Mouse (Mus musculus) ES-Bruce4 (cell line): ENCODE measurements around the gene Atg2a.

ENCODE experiments used
- CTCF ChIP-seq: IDR thresholded peaks from one replicate; pipeline ENCODE4 v1.8.1; 2011; ENCODE audit warnings: low read depth, low read length
- EP300 ChIP-seq: IDR thresholded peaks from 2 replicates; pipeline ENCODE4 v1.6.1; 2011; ENCODE audit warnings: low read depth, low read length; ENCODE audit not compliant: insufficient read depth
- POLR2A ChIP-seq: IDR thresholded peaks from one replicate; pipeline ENCODE4 v1.8.1; 2011; ENCODE audit warnings: low read length; ENCODE audit not compliant: insufficient read depth

DNA sequence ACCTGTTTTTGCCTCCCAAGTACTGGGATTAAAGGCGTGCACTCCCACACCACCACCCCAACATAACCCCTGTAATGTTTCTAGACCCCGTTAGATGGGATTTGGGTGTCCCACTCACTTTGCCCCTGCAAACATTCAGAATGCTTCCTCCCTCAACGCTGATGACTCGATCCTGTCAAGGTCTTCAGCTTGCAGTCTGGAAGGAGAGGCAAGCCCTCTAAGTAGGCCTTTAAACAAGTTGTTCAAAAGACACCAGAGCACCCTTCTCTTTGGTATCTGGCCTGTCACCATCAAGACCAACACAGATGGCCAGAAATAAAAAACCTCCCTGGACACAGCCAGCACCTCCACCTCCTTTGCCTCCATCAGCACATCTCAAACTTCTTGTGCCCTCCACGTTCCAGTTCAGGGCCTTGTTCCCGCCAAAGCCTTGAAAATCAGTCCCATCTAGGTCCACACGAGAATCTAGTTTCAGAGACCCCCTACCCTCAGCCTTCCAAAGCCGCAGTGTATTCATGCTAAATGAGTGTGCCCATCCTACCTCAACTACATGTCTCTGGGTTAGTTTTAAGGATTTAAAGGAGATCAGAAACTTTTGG lies 64.1 kb downstream of the Atg2a start:
- no peak for TF ChIP-seq CTCF
- no peak for TF ChIP-seq POLR2A
- TF ChIP-seq EP300, result no peak
